Comparison of ENCODE assay signal across 26 mouse cellular contexts in the genomic region with DNA sequence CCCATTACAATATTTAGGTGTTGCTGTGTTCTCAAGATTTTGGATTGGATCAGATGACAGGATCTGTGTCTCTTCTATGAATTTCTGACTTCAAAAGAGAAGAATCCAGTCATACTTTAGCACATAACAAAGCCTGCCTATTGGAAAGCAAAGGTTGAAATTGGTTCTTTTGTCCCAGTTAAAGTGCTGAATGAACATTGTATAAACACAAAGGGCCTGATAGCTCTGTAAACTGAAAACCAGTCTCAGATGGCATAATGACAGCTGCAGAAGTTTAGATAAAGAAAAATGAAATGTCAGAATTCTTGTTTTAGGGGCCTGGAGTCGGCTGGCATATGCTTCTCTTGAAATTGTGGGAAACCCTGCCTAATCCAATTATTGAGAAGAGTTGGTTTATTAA.
DNase-seq lines count a peak whose midpoint lies in the region; ATAC-seq and TF ChIP-seq lines count a peak whose summit lies in the region.
"Had no signal": no experiment of that assay in that cellular context is flagged by ENCODE, and none has a peak within 500 bp of the region (broad histone marks: within the 10 kb centered on the region; RNA-seq: fewer than 3 reads in every experiment).

No protein-coding gene starts in this region.

- no peak overlapping the region for H3K9ac ChIP-seq in forebrain, embryonic 14.5 days (ENCODE audit: low read length)
- no peak overlapping the region for H3K9ac ChIP-seq in forebrain, postnatal 0 days
- H3K9ac ChIP-seq in midbrain, embryonic 16.5 days (ENCODE audit: low read depth, low read length), result no peak overlapping the region
- H3K9ac ChIP-seq: embryonic facial prominence, embryonic 15.5 days; heart, embryonic 12.5 days; hindbrain, embryonic 15.5 days; kidney, embryonic 15.5 days; limb, embryonic 12.5 days; liver, embryonic 15.5 days; lung, embryonic 15.5 days; stomach, embryonic 15.5 days had no signal

- no peak overlapping the region for H3K4me3 ChIP-seq in forebrain, embryonic 14.5 days (ENCODE audit: low read depth, low read length)
- no peak overlapping the region for H3K4me3 ChIP-seq in forebrain, embryonic 10.5 days
- no peak overlapping the region for H3K4me3 ChIP-seq in forebrain, postnatal 0 days (ENCODE audit: low read depth, low read length)
- H3K4me3 ChIP-seq in midbrain, embryonic 16.5 days (ENCODE audit: low read depth, low read length), result no peak overlapping the region
- H3K4me3 ChIP-seq: embryonic facial prominence, embryonic 15.5 days; heart, embryonic 12.5 days; hindbrain, embryonic 15.5 days; kidney, embryonic 15.5 days; left cerebral cortex, adult 2 months; limb, embryonic 12.5 days; liver, embryonic 15.5 days; lung, embryonic 15.5 days; stomach, embryonic 15.5 days had no signal

- no peaks in the 10 kb centered on the region for H3K4me1 ChIP-seq in forebrain, embryonic 14.5 days (ENCODE audit: control insufficient read depth, insufficient read depth, low read length)
- H3K4me1 ChIP-seq in forebrain, embryonic 10.5 days, result peaks cover 15% of the 10 kb centered on the region
- 0 out of 2 replicates have a peak, but pooled peaks cover 4% of the 10 kb centered on the region for H3K4me1 ChIP-seq in forebrain, postnatal 0 days (ENCODE audit: insufficient read depth)
- H3K4me1 ChIP-seq in midbrain, embryonic 16.5 days (ENCODE audit: control insufficient read depth, insufficient read depth, low read length), result peaks cover 2% of the 10 kb centered on the region
- H3K4me1 ChIP-seq: embryonic facial prominence, embryonic 15.5 days; heart, embryonic 12.5 days; hindbrain, embryonic 15.5 days; kidney, embryonic 15.5 days; limb, embryonic 12.5 days; liver, embryonic 15.5 days; lung, embryonic 15.5 days; stomach, embryonic 15.5 days had no signal

- no peaks in the 10 kb centered on the region for H3K9me3 ChIP-seq in forebrain, embryonic 14.5 days (replicated peaks; ENCODE audit: control insufficient read depth, low read length)
- H3K9me3 ChIP-seq in forebrain, embryonic 10.5 days, result no peaks in the 10 kb centered on the region
- no peaks in the 10 kb centered on the region for H3K9me3 ChIP-seq in forebrain, postnatal 0 days (ENCODE audit: low read length)
- no peaks in the 10 kb centered on the region for H3K9me3 ChIP-seq in midbrain, embryonic 16.5 days (replicated peaks; ENCODE audit: control insufficient read depth, low read length, poor library complexity, severe bottlenecking)
- H3K9me3 ChIP-seq: embryonic facial prominence, embryonic 15.5 days; heart, embryonic 12.5 days; hindbrain, embryonic 15.5 days; kidney, embryonic 15.5 days; limb, embryonic 12.5 days; liver, embryonic 15.5 days; lung, embryonic 15.5 days; stomach, embryonic 15.5 days had no signal

- H3K4me2 ChIP-seq in forebrain, embryonic 14.5 days (ENCODE audit: low read length), result no peak overlapping the region
- no peak overlapping the region for H3K4me2 ChIP-seq in forebrain, postnatal 0 days (ENCODE audit: low read depth)
- H3K4me2 ChIP-seq in midbrain, embryonic 16.5 days (ENCODE audit: low read length), result no peak overlapping the region
- H3K4me2 ChIP-seq: embryonic facial prominence, embryonic 15.5 days; heart, embryonic 12.5 days; hindbrain, embryonic 15.5 days; kidney, embryonic 15.5 days; limb, embryonic 12.5 days; liver, embryonic 15.5 days; lung, embryonic 15.5 days; stomach, embryonic 15.5 days had no signal

- peak; percentile 31 for DNase-seq in forebrain, embryonic 14.5 days (ENCODE audit: low spot score)
- DNase-seq in forebrain, embryonic 10.5 days (ENCODE audit: extremely low spot score, low spot score), result no peak
- peak; percentile 9 for DNase-seq in MN1 (ENCODE audit: low spot score)
- peak; percentile 4 for DNase-seq in forebrain, postnatal 0 days
- no peak for DNase-seq in cerebellum, adult 8-10 months
- DNase-seq in cerebellum, postnatal 25 days, result no peak
- DNase-seq: adrenal gland, adult 8-10 months; cerebellum, adult 9-10 months; gastrocnemius, postnatal 36 days; heart, adult 18-20 months; heart, postnatal 4 days; kidney, adult 18-20 months; kidney, postnatal 25 days; thymus, postnatal 14 days had no signal

- H3K27me3 ChIP-seq in forebrain, embryonic 14.5 days (replicated peaks; ENCODE audit: control insufficient read depth, insufficient read depth, low read length), result no peaks in the 10 kb centered on the region
- H3K27me3 ChIP-seq in forebrain, embryonic 10.5 days (ENCODE audit: poor library complexity, severe bottlenecking), result no peaks in the 10 kb centered on the region
- no peaks in the 10 kb centered on the region for H3K27me3 ChIP-seq in forebrain, postnatal 0 days (ENCODE audit: insufficient read depth, low read length)
- H3K27me3 ChIP-seq in midbrain, embryonic 16.5 days (ENCODE audit: control insufficient read depth, insufficient read depth, low read depth, low read length), result no peaks in the 10 kb centered on the region
- H3K27me3 ChIP-seq: embryonic facial prominence, embryonic 15.5 days; heart, embryonic 12.5 days; hindbrain, embryonic 15.5 days; kidney, embryonic 15.5 days; limb, embryonic 12.5 days; liver, embryonic 15.5 days; lung, embryonic 15.5 days; stomach, embryonic 15.5 days had no signal

- H3K27ac ChIP-seq in forebrain, embryonic 14.5 days (ENCODE audit: low read depth, low read length), result no peak overlapping the region
- H3K27ac ChIP-seq in forebrain, embryonic 10.5 days, result no peak overlapping the region
- 0 out of 2 replicates have a peak overlapping the region, but pooled peaks have one; percentile 6 for H3K27ac ChIP-seq in forebrain, postnatal 0 days (ENCODE audit: low read depth, low read length)
- no peak overlapping the region for H3K27ac ChIP-seq in midbrain, embryonic 16.5 days (ENCODE audit: low read length)
- H3K27ac ChIP-seq: embryonic facial prominence, embryonic 15.5 days; hindbrain, embryonic 15.5 days; kidney, embryonic 15.5 days; left cerebral cortex, adult 2 months; limb, embryonic 12.5 days; liver, embryonic 15.5 days; lung, embryonic 15.5 days; stomach, embryonic 15.5 days had no signal

- H3K36me3 ChIP-seq in forebrain, embryonic 14.5 days (ENCODE audit: control insufficient read depth, insufficient read depth, low read length), result no peaks in the 10 kb centered on the region
- no peaks in the 10 kb centered on the region for H3K36me3 ChIP-seq in forebrain, embryonic 10.5 days (replicated peaks)
- no peaks in the 10 kb centered on the region for H3K36me3 ChIP-seq in forebrain, postnatal 0 days (ENCODE audit: insufficient read depth)
- no peaks in the 10 kb centered on the region for H3K36me3 ChIP-seq in midbrain, embryonic 16.5 days (ENCODE audit: control insufficient read depth, insufficient read depth, low read length)
- H3K36me3 ChIP-seq: embryonic facial prominence, embryonic 15.5 days; heart, embryonic 12.5 days; hindbrain, embryonic 15.5 days; kidney, embryonic 15.5 days; limb, embryonic 12.5 days; liver, embryonic 15.5 days; lung, embryonic 15.5 days; stomach, embryonic 15.5 days had no signal

- WGBS in forebrain, embryonic 14.5 days, result 26% methylated on average over 1 of the region's 1 CpGs
- 42% methylated on average over 1 of the region's 1 CpGs for WGBS in forebrain, embryonic 10.5 days
- 20% methylated on average over 1 of the region's 1 CpGs for WGBS in forebrain, postnatal 0 days
- 15% methylated on average over 1 of the region's 1 CpGs for WGBS in midbrain, embryonic 16.5 days

- no peak; the same call in 1 of the 2 replicates for ATAC-seq in forebrain, embryonic 14.5 days
- ATAC-seq in forebrain, postnatal 0 days, result no peak
- ATAC-seq in midbrain, embryonic 16.5 days, result peak; percentile 8; the same call in 1 of the 2 replicates
- ATAC-seq: CD4-positive, CD25-positive, alpha-beta regulatory T cell, adult 4 months; inflammation-experienced regulatory T-cells, adult 6 months had no signal

- no peak for TF ChIP-seq CTCF in forebrain, postnatal 0 days (IDR thresholded peaks at IDR 0.05; ENCODE audit: low read depth)

Comparison
In these comparisons a context has a peak if more than half of its experiments do, and no peak if none do; other contexts are left out.
1. DNase-seq: peak in forebrain, embryonic 14.5 days (single experiment), MN1 (single experiment) and forebrain, postnatal 0 days (single experiment); none in forebrain, embryonic 10.5 days (single experiment), cerebellum, adult 8-10 months (single experiment) and cerebellum, postnatal 25 days (0 of 2).